13 mouse cellular contexts compared by ENCODE assay signal in the genomic region with DNA sequence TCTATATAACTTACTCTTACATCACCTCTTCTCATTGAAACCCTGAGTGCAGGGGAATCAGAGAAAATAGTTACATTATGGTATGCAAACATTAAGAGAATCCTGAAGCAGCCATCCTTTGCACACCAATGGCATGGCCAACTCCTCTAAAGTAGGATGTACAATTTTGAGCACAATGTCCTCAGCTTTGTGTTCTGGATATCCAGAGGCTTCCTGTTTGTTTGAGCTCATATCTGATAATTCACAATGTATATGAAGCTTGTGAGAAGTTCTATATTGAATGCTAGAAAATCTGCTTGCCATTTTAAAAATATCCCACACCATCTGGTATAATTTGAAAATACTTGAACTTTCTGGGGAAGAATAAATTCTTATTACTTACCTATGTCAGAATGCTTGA.
"Had no signal": no experiment of that assay in that cellular context is flagged by ENCODE, and none has a peak within 500 bp of the region (broad histone marks: within the 10 kb centered on the region; RNA-seq: fewer than 3 reads in every experiment).

No protein-coding gene starts in this region.

- DNase-seq: lung, adult 18-20 months; lung, embryonic 14.5 days; lung, postnatal 10 days; lung, postnatal 4 days; midbrain, embryonic 14.5 days; retina, postnatal 1 day; right cerebral cortex, adult 18-20 months; right cerebral cortex, postnatal 25 days; right cerebral cortex, postnatal 4 days; spleen, adult 18-20 months; thymus, adult 2 months; thymus, postnatal 25 days; thymus, postnatal 4 days had no signal
